Mouse (Mus musculus) intestine, embryonic 14.5 days (tissue): ENCODE results near the gene Mllt6. TPM values are rescaled to one million over a fixed set of nuclear protein-coding genes. Genes with fewer than 3 reads are reported as not detected.

ENCODE experiments used
- ATAC-seq: fragments of 200-750 bp; cut with Nextera tagmentation; replicated peaks from 2 replicates; pipeline ENCODE4 v1.8.0; 2017; ENCODE audit warnings: low read depth, moderate number of reproducible peaks, moderate TSS enrichment, moderate library complexity; ENCODE audit not compliant: low FRiP score, low TSS enrichment
- DNase-seq: peaks from one replicate; pipeline ENCODE4 v3.0.0-alpha.2; 2018; ENCODE audit warnings: low spot score
- H3K27ac ChIP-seq: fragments of 300-500 bp; sonication (generic); 2 replicates; pipeline ENCODE4 v1.5.1; 2014; ENCODE audit warnings: low read depth, mild to moderate bottlenecking, control low read depth
- H3K27me3 ChIP-seq: fragments of 300-500 bp; sonication (generic); replicated peaks from 2 replicates; pipeline ENCODE4 v1.6.1; 2014; ENCODE audit warnings: low read length, control low read depth; ENCODE audit not compliant: control insufficient read depth, insufficient read depth
- H3K36me3 ChIP-seq: fragments of 300-500 bp; sonication (generic); 2 replicates; pipeline ENCODE4 v1.6.1; 2014; ENCODE audit warnings: low read length, control low read depth; ENCODE audit not compliant: control insufficient read depth, insufficient read depth
- H3K4me1 ChIP-seq: fragments of 300-500 bp; sonication (generic); replicated peaks from 2 replicates; pipeline ENCODE4 v1.6.1; 2014; ENCODE audit warnings: low read length, control low read depth, mixed read lengths; ENCODE audit not compliant: control insufficient read depth, insufficient read depth
- H3K4me2 ChIP-seq: fragments of 300-500 bp; sonication (generic); 2 replicates; pipeline ENCODE4 v1.6.1; 2014; ENCODE audit warnings: low read length
- H3K4me3 ChIP-seq: fragments of 300-500 bp; sonication (generic); 2 replicates; pipeline ENCODE4 v1.5.1; 2014; ENCODE audit warnings: low read depth, low read length, control low read depth, mixed read lengths
- H3K9ac ChIP-seq: fragments of 300-500 bp; sonication (generic); 2 replicates; pipeline ENCODE4 v1.6.1; 2014; ENCODE audit warnings: mild to moderate bottlenecking, low read length
- H3K9me3 ChIP-seq: fragments of 300-500 bp; sonication (generic); 2 replicates; pipeline ENCODE4 v1.6.1; 2016; ENCODE audit warnings: low read length, control low read depth; ENCODE audit not compliant: control insufficient read depth
- WGBS: fragments of 180-500 bp; shearing (Covaris S2); extraction: QIAGEN DNeasy Blood & Tissue Kit; methylation state at CpG from one replicate; pipeline ENCODE4 v1.1.7; 2014; 5-methylcytosine and 5-hydroxymethylcytosine counted together
- polyA plus RNA-seq: library from polyadenylated mRNA; unstranded; fragments of >200 nt; fragmentation: Nextera tagmentation; extraction: Ambion mirVana; gene quantifications from 2 replicates; pipeline ENCODE4 v1.2.1, GENCODE M21; 2014

Gene Mllt6
- polyA plus RNA-seq, 1 experiment from 2014 or later, result 4.8 TPM

- no peaks in the 10 kb centered on the region for H3K27me3 ChIP-seq
- H3K36me3 ChIP-seq, result peaks cover 47% of the 10 kb centered on the region
- H3K4me3 ChIP-seq, result no peak overlapping the region
- H3K9ac ChIP-seq, result no peak overlapping the region
- peaks cover 13% of the 10 kb centered on the region for H3K4me1 ChIP-seq
- WGBS, result 79% methylated on average over 3 of the region's 3 CpGs
- no peak overlapping the region for H3K27ac ChIP-seq
- ATAC-seq (no peak), DNase-seq (no peak)
- H3K4me2 ChIP-seq, result 0 out of 2 replicates have a peak overlapping the region, but pooled peaks have one; percentile 59
- H3K9me3 ChIP-seq, result no peaks in the 10 kb centered on the region
Measured at GRCm38 (mm10) chr11:97687061-97687460, 23.8 kb downstream of the Mllt6 start.

GRCm38 (mm10) chr11:97689861-97690260, 26.6 kb downstream of the Mllt6 start:
- Histone ChIP-seq H3K36me3 (peaks cover 53% of the 10 kb centered on the region), H3K4me2 (no peak overlapping the region), H3K27me3 (no peaks in the 10 kb centered on the region), H3K4me3 (no peak overlapping the region), H3K27ac (no peak overlapping the region), H3K4me1 (peaks cover 20% of the 10 kb centered on the region), H3K9ac (no peak overlapping the region), H3K9me3 (no peaks in the 10 kb centered on the region)
- 30% methylated on average over 10 of the region's 10 CpGs for WGBS
- no peak for ATAC-seq
- DNase-seq, result peak; percentile 88

GRCm38 (mm10) chr11:97694435-97694834, 31.2 kb downstream of the Mllt6 start:
- Histone ChIP-seq H3K4me1 (peaks cover 35% of the 10 kb centered on the region), H3K36me3 (peaks cover 46% of the 10 kb centered on the region), H3K9ac (no peak overlapping the region)

GRCm38 (mm10) chr11:97694921-97695711, 31.9 kb downstream of the Mllt6 start:
- H3K27ac ChIP-seq, result peak overlapping the region; percentile 24
- DNase-seq (peak; percentile 78), ATAC-seq (no peak)
- H3K4me2 ChIP-seq, result peak overlapping the region; percentile 20
- no peaks in the 10 kb centered on the region for H3K9me3 ChIP-seq
- no peak overlapping the region for H3K9ac ChIP-seq
- no peaks in the 10 kb centered on the region for H3K27me3 ChIP-seq
- no peak overlapping the region for H3K4me3 ChIP-seq
- peaks cover 35% of the 10 kb centered on the region for H3K4me1 ChIP-seq
- H3K36me3 ChIP-seq, result peaks cover 39% of the 10 kb centered on the region
- 49% methylated on average over 17 of the region's 17 CpGs for WGBS

More at GRCm38 (mm10) chr11:97694435-97694834, 31.2 kb downstream of the Mllt6 start:
- ATAC-seq (no peak), DNase-seq (no peak)
- 85% methylated on average over 4 of the region's 4 CpGs for WGBS
- H3K9me3 ChIP-seq, result no peaks in the 10 kb centered on the region
- no peaks in the 10 kb centered on the region for H3K27me3 ChIP-seq
- peak overlapping the region; percentile 24 for H3K27ac ChIP-seq
- no peak overlapping the region for H3K4me3 ChIP-seq
- H3K4me2 ChIP-seq, result no peak overlapping the region

GRCm38 (mm10) chr11:97695712-97696401, 32.6 kb downstream of the Mllt6 start:
- Histone ChIP-seq H3K27me3 (no peaks in the 10 kb centered on the region), H3K4me2 (peak overlapping the region; percentile 20), H3K4me3 (no peak overlapping the region), H3K9ac (no peak overlapping the region), H3K9me3 (no peaks in the 10 kb centered on the region), H3K4me1 (peaks cover 37% of the 10 kb centered on the region), H3K36me3 (peaks cover 31% of the 10 kb centered on the region), H3K27ac (peak overlapping the region; percentile 24)
- ATAC-seq, result no peak
- no peak for DNase-seq
- WGBS, result 47% methylated on average over 9 of the region's 9 CpGs

- no peak overlapping the region for H3K27ac ChIP-seq
- H3K4me3 ChIP-seq, result no peak overlapping the region
- peaks cover 23% of the 10 kb centered on the region for H3K36me3 ChIP-seq
- 72% methylated on average over 8 of the region's 8 CpGs for WGBS
- no peak for ATAC-seq
- H3K9me3 ChIP-seq, result no peaks in the 10 kb centered on the region
- H3K4me1 ChIP-seq, result peaks cover 45% of the 10 kb centered on the region
- H3K27me3 ChIP-seq, result no peaks in the 10 kb centered on the region
- no peak overlapping the region for H3K9ac ChIP-seq
- no peak for DNase-seq
- peak overlapping the region; percentile 74; the same call in 1 of the 2 replicates for H3K4me2 ChIP-seq
Measured at GRCm38 (mm10) chr11:97696669-97697068, 33.5 kb downstream of the Mllt6 start.

GRCm38 (mm10) chr11:97697199-97697890, 34.1 kb downstream of the Mllt6 start:
- WGBS, result 46% methylated on average over 11 of the region's 11 CpGs
- no peak for DNase-seq

GRCm38 (mm10) chr11:97697891-97698529, 34.8 kb downstream of the Mllt6 start:
- Histone ChIP-seq H3K4me3 (peak overlapping the region; percentile 99), H3K27me3 (no peaks in the 10 kb centered on the region), H3K4me2 (peak overlapping the region; percentile 74), H3K9ac (peak overlapping the region; percentile 94), H3K4me1 (peaks cover 50% of the 10 kb centered on the region), H3K9me3 (no peaks in the 10 kb centered on the region), H3K27ac (peak overlapping the region; percentile 98), H3K36me3 (peaks cover 10% of the 10 kb centered on the region; the same call in 1 of the 2 replicates)
- DNase-seq (peak; percentile 62), ATAC-seq (no peak)
- WGBS, result 2% methylated on average over 14 of the region's 14 CpGs

More at GRCm38 (mm10) chr11:97697199-97697890, 34.1 kb downstream of the Mllt6 start:
- ATAC-seq, result no peak
- H3K4me3 ChIP-seq, result peak overlapping the region; percentile 99
- no peaks in the 10 kb centered on the region for H3K27me3 ChIP-seq
- peak overlapping the region; percentile 74 for H3K4me2 ChIP-seq
- H3K9ac ChIP-seq, result peak overlapping the region; percentile 94
- peaks cover 50% of the 10 kb centered on the region for H3K4me1 ChIP-seq
- peak overlapping the region; percentile 98; the same call in 1 of the 2 replicates for H3K27ac ChIP-seq
- H3K9me3 ChIP-seq, result no peaks in the 10 kb centered on the region
- H3K36me3 ChIP-seq, result peaks cover 16% of the 10 kb centered on the region
